Mouse (Mus musculus) limb, embryonic 15.5 days (tissue): Measurements from ENCODE around the gene Ptpn18. TPM values are rescaled to one million over a fixed set of nuclear protein-coding genes. Genes with fewer than 3 reads are reported as not detected.

Experiments used
- ATAC-seq: fragments of 200-750 bp; cut with Nextera tagmentation; 2 replicates; pipeline ENCODE4 v1.8.0; 2017; ENCODE audit warnings: low read depth, moderate TSS enrichment; ENCODE audit not compliant: insufficient number of reproducible peaks, low FRiP score, low TSS enrichment
- H3K27ac ChIP-seq: fragments of 300-500 bp; sonication (generic); 2 replicates; pipeline ENCODE4 v1.5.1; 2015; ENCODE audit warnings: moderate library complexity, mild to moderate bottlenecking, inconsistent platforms
- H3K27me3 ChIP-seq: fragments of 300-500 bp; sonication (generic); 2 replicates; pipeline ENCODE4 v1.6.1; 2015; ENCODE audit warnings: inconsistent platforms
- H3K36me3 ChIP-seq: fragments of 300-500 bp; sonication (generic); 2 replicates; pipeline ENCODE4 v1.6.1; 2015; ENCODE audit warnings: inconsistent platforms
- H3K4me1 ChIP-seq: fragments of 300-500 bp; sonication (generic); 2 replicates; pipeline ENCODE4 v1.6.1; 2015; ENCODE audit warnings: inconsistent platforms
- H3K4me2 ChIP-seq: fragments of 300-500 bp; sonication (generic); 2 replicates; pipeline ENCODE4 v1.6.1; 2015; ENCODE audit warnings: mild to moderate bottlenecking, inconsistent platforms
- H3K4me3 ChIP-seq: fragments of 300-500 bp; sonication (generic); 2 replicates; pipeline ENCODE4 v1.5.1; 2015; ENCODE audit warnings: mild to moderate bottlenecking, inconsistent platforms
- H3K9ac ChIP-seq: fragments of 300-500 bp; sonication (generic); 2 replicates; pipeline ENCODE4 v1.6.1; 2015; ENCODE audit warnings: inconsistent platforms
- H3K9me3 ChIP-seq: fragments of 300-500 bp; sonication (generic); 2 replicates; pipeline ENCODE4 v1.6.1; 2016; ENCODE audit warnings: inconsistent platforms
- WGBS: fragments of 180-500 bp; shearing (Covaris S2); methylation state at CpG from one replicate; pipeline ENCODE4 v1.1.7; 2015; 5-methylcytosine and 5-hydroxymethylcytosine counted together
- microRNA-seq: library from miRNA; unstranded; fragments of <30 nt; microRNA quantifications from one replicate; pipeline ENCODE4, GENCODE M21; 2016
- polyA plus RNA-seq: library from polyadenylated mRNA; unstranded; fragments of >200 nt; fragmentation: Nextera tagmentation; extraction: Ambion mirVana; gene quantifications from 2 replicates; pipeline ENCODE4 v1.2.1, GENCODE M21; 2015

The Ptpn18 gene
- polyA plus RNA-seq, 1 experiment from 2014 or later, result 17.4 TPM

DNA sequence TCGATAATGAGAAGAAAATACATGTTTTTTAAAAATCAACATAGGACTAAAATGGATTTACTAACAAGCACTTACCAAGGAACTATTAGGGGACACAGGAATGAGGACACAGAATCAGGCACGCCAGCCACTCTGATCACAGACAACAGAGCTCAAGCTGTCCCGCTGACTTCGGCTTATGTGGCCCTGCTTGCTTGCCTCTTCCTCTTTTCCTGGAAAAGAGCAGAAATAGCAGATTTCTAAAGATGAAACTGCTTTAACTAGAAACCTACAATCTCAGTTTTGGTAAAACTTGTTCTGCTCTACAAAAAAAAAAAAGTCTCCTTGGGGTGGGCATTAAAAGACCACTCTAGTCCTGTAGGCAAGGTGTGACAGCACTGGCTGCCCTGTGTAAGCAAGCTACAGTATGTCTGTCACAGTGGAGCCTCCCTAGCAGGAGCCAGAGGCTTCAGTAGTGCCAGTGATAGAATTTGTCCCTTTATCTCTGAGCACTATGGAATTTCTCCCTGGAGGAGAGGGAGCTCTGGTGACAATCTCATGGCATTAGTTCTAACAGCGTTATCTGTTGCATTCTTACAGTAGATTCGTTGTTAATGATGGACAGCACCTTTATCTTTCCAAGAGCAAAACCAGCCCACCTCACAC is 62.8 kb downstream of the Ptpn18 start:
- no peaks in the 10 kb centered on the region for H3K27me3 ChIP-seq
- no peak for ATAC-seq
- H3K9me3 ChIP-seq, result no peaks in the 10 kb centered on the region
- no peak overlapping the region for H3K9ac ChIP-seq
- WGBS, result 79% methylated on average over 6 of the region's 6 CpGs
- no peak overlapping the region for H3K4me2 ChIP-seq
- H3K36me3 ChIP-seq, result no peaks in the 10 kb centered on the region
- H3K4me1 ChIP-seq, result no peaks in the 10 kb centered on the region
- no peak overlapping the region for H3K4me3 ChIP-seq
- no peak overlapping the region for H3K27ac ChIP-seq

DNA sequence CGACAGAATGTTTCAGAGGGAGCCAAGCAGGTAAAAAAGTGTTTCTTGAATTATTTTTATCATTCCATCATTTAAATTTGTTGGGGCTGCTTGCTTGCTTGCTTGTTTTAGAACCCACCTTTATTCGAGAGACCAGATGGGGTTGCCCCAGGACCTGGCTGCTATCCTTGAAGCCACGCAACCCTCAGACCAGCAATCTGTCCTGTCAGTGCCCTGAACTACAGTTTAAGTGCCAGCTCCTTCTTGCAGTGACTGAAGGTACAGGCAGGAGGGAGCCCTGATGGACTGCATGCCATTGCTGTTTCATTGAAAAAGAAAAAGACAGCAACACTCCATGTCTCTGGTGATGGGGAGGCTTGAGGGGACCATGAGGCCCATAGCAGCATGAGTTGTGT is 63.3 kb downstream of the Ptpn18 start:
- H3K4me1 ChIP-seq, result no peaks in the 10 kb centered on the region
- H3K27me3 ChIP-seq, result no peaks in the 10 kb centered on the region
- H3K27ac ChIP-seq, result no peak overlapping the region
- no peak overlapping the region for H3K4me3 ChIP-seq
- ATAC-seq, result no peak
- no peak overlapping the region for H3K9ac ChIP-seq
- H3K9me3 ChIP-seq, result no peaks in the 10 kb centered on the region
- WGBS, result 78% methylated on average over 3 of the region's 3 CpGs
- H3K4me2 ChIP-seq, result no peak overlapping the region
- no peaks in the 10 kb centered on the region for H3K36me3 ChIP-seq

DNA sequence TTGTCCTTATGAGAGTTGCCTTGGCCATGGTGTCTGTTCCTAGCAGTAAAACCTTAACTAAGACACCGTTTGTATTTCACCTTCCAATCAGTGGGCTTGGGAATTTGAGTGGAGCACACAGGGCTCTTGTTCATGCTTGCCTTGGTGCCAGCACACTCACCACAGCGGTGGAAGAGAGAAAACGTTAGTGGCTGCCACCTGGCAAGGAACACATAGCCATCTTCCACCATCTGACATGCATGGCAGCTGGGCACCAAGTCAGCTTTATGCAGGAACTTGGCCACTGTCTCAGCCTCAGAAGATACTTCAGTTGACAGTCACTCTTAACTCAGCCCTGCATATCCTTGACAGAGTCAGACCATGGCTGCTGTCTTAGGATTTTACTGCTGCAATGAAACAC is 64.1 kb downstream of the Ptpn18 start:
- Histone ChIP-seq H3K4me2 (no peak overlapping the region), H3K4me1 (no peaks in the 10 kb centered on the region), H3K27ac (no peak overlapping the region), H3K9me3 (no peaks in the 10 kb centered on the region), H3K27me3 (no peaks in the 10 kb centered on the region), H3K36me3 (no peaks in the 10 kb centered on the region), H3K9ac (no peak overlapping the region), H3K4me3 (no peak overlapping the region)
- 80% methylated on average over 3 of the region's 3 CpGs for WGBS
- ATAC-seq, result no peak

Small RNAs within 50 kb of the gene (microRNA-seq; reads per million reads assigned to microRNA genes)
- 1.2 reads per million for gene Mir5103

Other genes starting within 250 kb of the Ptpn18 start
- gene Ccdc115, start 20.1 kb upstream of the Ptpn18 start, polyA plus RNA-seq, result 61.3 and 65.8 TPM in 2 replicates
- gene Imp4, start 19.9 kb upstream of the Ptpn18 start, polyA plus RNA-seq, result 77.1 and 77.4 TPM in 2 replicates
- gene Prss39, start 38.6 kb downstream of the Ptpn18 start, polyA plus RNA-seq, result not detected in 2 replicates
- 0.96 TPM in 2 replicates for gene Cfc1, start 75.9 kb downstream of the Ptpn18 start, polyA plus RNA-seq
- 0.14 TPM in 1 of 2 replicates, not detected in the other for gene Prss40, start 101.2 kb downstream of the Ptpn18 start, polyA plus RNA-seq
- 0.09 TPM in 1 of 2 replicates, not detected in the other for gene Amer3, start 119.9 kb downstream of the Ptpn18 start, polyA plus RNA-seq